Mouse (Mus musculus) ES-Bruce4 (cell line): Measurements from ENCODE around the gene Kcnd3. TPM values are rescaled to one million over a fixed set of nuclear protein-coding genes. Genes with fewer than 3 reads are reported as not detected.

Source experiments
- H3K27ac ChIP-seq: 2 replicates; pipeline ENCODE4 v1.5.1; 2012; ENCODE audit warnings: low read length, inconsistent platforms; ENCODE audit not compliant: insufficient read depth
- H3K27me3 ChIP-seq: 2 replicates; pipeline ENCODE4 v1.6.1; 2012; ENCODE audit warnings: mild to moderate bottlenecking, low read length, inconsistent platforms; ENCODE audit not compliant: control insufficient read depth, poor library complexity, insufficient read depth, severe bottlenecking
- H3K36me3 ChIP-seq: 2 replicates; pipeline ENCODE4 v1.6.1; 2012; ENCODE audit warnings: inconsistent platforms, mild to moderate bottlenecking, low read length, moderate library complexity; ENCODE audit not compliant: control insufficient read depth, poor library complexity, insufficient read depth, severe bottlenecking
- H3K4me1 ChIP-seq: one replicate; pipeline ENCODE4 v1.8.1; 2011; ENCODE audit warnings: low read length; ENCODE audit not compliant: control insufficient read depth, insufficient read depth
- H3K4me3 ChIP-seq: 2 replicates; pipeline ENCODE4 v1.5.1; 2011; ENCODE audit warnings: low read depth, mild to moderate bottlenecking, low read length
- H3K9ac ChIP-seq: 2 replicates; pipeline ENCODE4 v1.6.1; 2012; ENCODE audit warnings: low read depth, mild to moderate bottlenecking, inconsistent platforms; ENCODE audit not compliant: poor library complexity, severe bottlenecking
- H3K9me3 ChIP-seq: replicated peaks from 2 replicates; pipeline ENCODE4 v1.6.1; 2012; ENCODE audit warnings: mild to moderate bottlenecking, low read length, inconsistent platforms; ENCODE audit not compliant: control insufficient read depth, poor library complexity, insufficient read depth, severe bottlenecking
- CTCF ChIP-seq: IDR thresholded peaks from one replicate; pipeline ENCODE4 v1.8.1; 2011; ENCODE audit warnings: low read depth, low read length
- EP300 ChIP-seq: IDR thresholded peaks from 2 replicates; pipeline ENCODE4 v1.6.1; 2011; ENCODE audit warnings: low read depth, low read length; ENCODE audit not compliant: insufficient read depth
- POLR2A ChIP-seq: IDR thresholded peaks from one replicate; pipeline ENCODE4 v1.8.1; 2011; ENCODE audit warnings: low read length; ENCODE audit not compliant: insufficient read depth
- polyA plus RNA-seq: library from polyadenylated mRNA; stranded (reverse); fragments of >200 nt; gene quantifications from 2 replicates; pipeline ENCODE4 v1.2.4, GENCODE M21; 2011; ENCODE audit warnings: low read depth; ENCODE audit not compliant: missing spikeins, insufficient read depth, insufficient read length

Gene Kcnd3
- polyA plus RNA-seq, 1 experiment, result not detected

DNA sequence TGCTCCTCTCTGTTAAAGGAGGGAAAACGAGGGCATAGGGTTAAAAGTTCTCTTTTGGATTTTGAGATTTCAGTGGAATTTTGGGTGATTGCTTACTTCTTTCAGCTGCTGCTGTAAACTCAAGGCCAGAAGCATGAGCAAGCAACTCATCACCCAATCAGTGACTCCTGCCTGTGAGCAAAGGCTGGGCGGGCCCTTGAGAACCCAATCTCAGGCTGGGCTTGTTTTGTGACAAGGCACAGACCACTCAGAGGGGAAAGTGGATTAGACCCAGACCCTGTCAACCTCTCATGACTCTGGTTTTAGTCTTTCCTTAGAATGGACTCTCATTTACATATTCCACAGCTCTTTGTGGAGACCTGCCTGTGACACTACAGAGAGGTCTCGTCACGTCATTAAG, 28.7 kb upstream of the Kcnd3 start:
- H3K9ac ChIP-seq, result no peak overlapping the region
- no peaks in the 10 kb centered on the region for H3K27me3 ChIP-seq
- TF ChIP-seq EP300 (no peak), CTCF (no peak), POLR2A (no peak)

DNA sequence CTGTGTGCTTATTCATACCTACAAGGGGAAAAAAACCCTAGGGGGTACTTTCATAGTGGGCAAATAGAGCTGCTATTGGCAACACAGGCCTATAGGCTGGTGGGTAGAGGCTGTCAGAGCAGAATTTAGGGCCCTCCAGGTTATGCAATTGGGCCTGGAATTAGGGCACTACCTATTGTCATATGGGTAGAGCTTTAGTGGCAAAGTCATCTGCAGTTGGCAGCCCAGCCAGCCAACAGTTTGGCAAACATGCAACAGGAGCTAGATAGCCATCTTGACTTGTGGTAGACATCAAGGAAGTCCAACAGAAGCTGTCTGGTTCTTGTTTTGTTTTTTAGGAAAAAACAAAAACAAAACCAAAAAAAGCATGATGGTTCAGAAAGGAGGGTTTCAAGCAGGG, 23.5 kb upstream of the Kcnd3 start:
- Histone ChIP-seq H3K36me3 (no peaks in the 10 kb centered on the region), H3K27ac (no peak overlapping the region), H3K9me3 (no peaks in the 10 kb centered on the region), H3K4me1 (no peaks in the 10 kb centered on the region), H3K9ac (no peak overlapping the region), H3K4me3 (no peak overlapping the region), H3K27me3 (no peaks in the 10 kb centered on the region)
- TF ChIP-seq CTCF (no peak), EP300 (no peak), POLR2A (no peak)

More for the DNA sequence above, 28.7 kb upstream of the Kcnd3 start:
- Histone ChIP-seq H3K9me3 (peaks cover 8% of the 10 kb centered on the region), H3K4me3 (no peak overlapping the region), H3K36me3 (no peaks in the 10 kb centered on the region), H3K27ac (no peak overlapping the region), H3K4me1 (no peaks in the 10 kb centered on the region)

- TF ChIP-seq EP300, result no peak
- TF ChIP-seq CTCF, result no peak
- TF ChIP-seq POLR2A, result no peak
- no peak overlapping the region for H3K4me3 ChIP-seq
- no peaks in the 10 kb centered on the region for H3K4me1 ChIP-seq
- H3K9me3 ChIP-seq, result no peaks in the 10 kb centered on the region
- no peak overlapping the region for H3K27ac ChIP-seq
- no peaks in the 10 kb centered on the region for H3K36me3 ChIP-seq
- no peaks in the 10 kb centered on the region for H3K27me3 ChIP-seq
- H3K9ac ChIP-seq, result no peak overlapping the region
Measured at GRCm38 (mm10) chr3:105436383-105436782, 15.7 kb upstream of the Kcnd3 start.

DNA sequence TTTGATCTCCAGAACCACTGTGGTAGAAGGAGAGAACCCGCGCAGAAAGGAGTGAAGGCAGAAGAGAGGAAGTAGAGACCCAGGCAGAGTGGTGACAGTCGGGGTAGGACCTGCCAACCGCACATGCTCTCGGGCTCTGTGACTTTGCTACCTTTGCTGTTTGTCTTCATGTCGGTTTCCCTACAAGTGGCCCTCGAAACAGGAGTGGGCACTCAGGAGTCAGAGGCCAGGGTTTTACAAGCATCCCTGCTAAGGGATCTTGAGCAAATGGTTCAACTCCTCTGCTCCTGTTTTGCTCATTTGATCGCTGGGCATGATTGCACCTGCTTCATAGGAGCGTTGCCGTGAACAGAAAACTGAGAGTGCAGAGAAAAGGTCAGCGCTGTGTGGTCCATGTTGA, 15.2 kb upstream of the Kcnd3 start:
- Histone ChIP-seq H3K9me3 (no peaks in the 10 kb centered on the region), H3K36me3 (no peaks in the 10 kb centered on the region), H3K4me3 (no peak overlapping the region), H3K27me3 (no peaks in the 10 kb centered on the region), H3K27ac (no peak overlapping the region), H3K4me1 (no peaks in the 10 kb centered on the region), H3K9ac (no peak overlapping the region)
- no peak for TF ChIP-seq EP300
- TF ChIP-seq CTCF, result no peak
- no peak for TF ChIP-seq POLR2A

- no peak for TF ChIP-seq CTCF
- TF ChIP-seq POLR2A, result no peak
- TF ChIP-seq EP300, result no peak
- H3K36me3 ChIP-seq, result no peaks in the 10 kb centered on the region
- H3K4me1 ChIP-seq, result no peaks in the 10 kb centered on the region
- no peak overlapping the region for H3K27ac ChIP-seq
- H3K27me3 ChIP-seq, result no peaks in the 10 kb centered on the region
- H3K9me3 ChIP-seq, result no peaks in the 10 kb centered on the region
- no peak overlapping the region for H3K4me3 ChIP-seq
- H3K9ac ChIP-seq, result no peak overlapping the region
Measured at GRCm38 (mm10) chr3:105440873-105441495, 11.1 kb upstream of the Kcnd3 start.

DNA sequence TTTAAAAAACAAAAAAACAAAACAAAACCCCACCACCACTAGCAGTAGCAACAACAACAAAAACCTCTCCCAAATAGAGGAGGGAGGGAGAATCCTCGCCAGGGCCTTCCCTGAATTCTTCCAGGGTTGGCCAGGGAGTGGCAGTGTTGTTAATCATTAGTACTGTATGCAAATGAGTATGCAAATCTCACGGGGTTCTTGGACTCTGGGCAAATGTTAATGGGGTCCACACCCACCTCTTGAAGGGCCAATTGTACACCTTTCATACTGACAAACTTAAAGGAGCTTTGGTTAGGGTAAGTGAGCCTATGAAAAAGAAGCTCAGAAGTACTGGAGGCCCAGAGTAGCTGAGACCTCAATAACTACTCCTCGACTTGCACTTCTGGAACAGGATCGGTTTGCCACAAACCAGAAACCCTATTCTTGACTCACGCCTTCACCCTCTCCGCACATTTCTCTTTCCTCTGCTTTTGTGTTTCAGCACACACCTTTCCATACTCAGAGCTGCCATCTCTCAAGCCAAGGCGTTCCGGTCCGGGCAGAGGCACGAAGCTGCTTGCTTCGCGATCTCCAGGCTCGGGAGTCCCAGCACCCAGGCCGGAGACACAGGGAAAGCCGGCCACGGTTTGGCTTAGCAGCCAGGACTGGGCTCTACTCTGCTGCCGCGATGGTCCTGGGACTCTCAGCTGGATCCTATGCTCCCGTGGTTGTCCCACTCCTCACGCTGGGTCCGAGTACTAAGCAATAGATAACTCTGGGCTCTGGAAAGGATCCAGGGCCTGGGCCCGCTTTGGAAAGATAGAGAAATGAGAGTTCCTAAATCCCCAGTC, 1.3 kb upstream of the Kcnd3 start:
- no peaks in the 10 kb centered on the region for H3K36me3 ChIP-seq
- H3K9me3 ChIP-seq, result no peaks in the 10 kb centered on the region
- no peak overlapping the region for H3K27ac ChIP-seq
- H3K4me3 ChIP-seq, result no peak overlapping the region; the same call in 1 of the 2 replicates
- no peaks in the 10 kb centered on the region for H3K4me1 ChIP-seq
- TF ChIP-seq CTCF (peak; percentile 17), EP300 (no peak), POLR2A (no peak)
- no peak overlapping the region for H3K9ac ChIP-seq
- peaks cover 16% of the 10 kb centered on the region for H3K27me3 ChIP-seq
